Mouse (Mus musculus) kidney, embryonic 16.5 days (tissue): ENCODE data around the gene Rpl3l. TPM values are rescaled to one million over a fixed set of nuclear protein-coding genes. Genes with fewer than 3 reads are reported as not detected.

Experiments used
- ATAC-seq: fragments of 200-750 bp; cut with Nextera tagmentation; 2 replicates; pipeline ENCODE4 v1.8.0; 2017; ENCODE audit warnings: moderate TSS enrichment; ENCODE audit not compliant: low FRiP score, low TSS enrichment
- H3K27ac ChIP-seq: fragments of 300-500 bp; sonication (generic); 2 replicates; pipeline ENCODE4 v1.5.1; 2014; ENCODE audit warnings: low read length
- H3K27me3 ChIP-seq: fragments of 300-500 bp; sonication (generic); 2 replicates; pipeline ENCODE4 v1.6.1; 2014; ENCODE audit warnings: low read length, control low read depth, mixed read lengths; ENCODE audit not compliant: insufficient read depth
- H3K36me3 ChIP-seq: fragments of 300-500 bp; sonication (generic); 2 replicates; pipeline ENCODE4 v1.6.1; 2014; ENCODE audit warnings: low read length, control low read depth, mixed read lengths; ENCODE audit not compliant: insufficient read depth
- H3K4me1 ChIP-seq: fragments of 300-500 bp; sonication (generic); 2 replicates; pipeline ENCODE4 v1.6.1; 2014; ENCODE audit warnings: low read length, control low read depth, mixed read lengths; ENCODE audit not compliant: insufficient read depth
- H3K4me2 ChIP-seq: fragments of 300-500 bp; sonication (generic); replicated peaks from 2 replicates; pipeline ENCODE4 v1.6.1; 2014; ENCODE audit warnings: low read depth, low read length
- H3K4me3 ChIP-seq: fragments of 300-500 bp; sonication (generic); 2 replicates; pipeline ENCODE4 v1.5.1; 2014; ENCODE audit warnings: mild to moderate bottlenecking, low read length
- H3K9ac ChIP-seq: fragments of 300-500 bp; sonication (generic); replicated peaks from 2 replicates; pipeline ENCODE4 v1.6.1; 2014; ENCODE audit warnings: low read length
- H3K9me3 ChIP-seq: fragments of 300-500 bp; sonication (generic); 2 replicates; pipeline ENCODE4 v1.6.1; 2016; ENCODE audit warnings: low read length, control low read depth
- WGBS: fragments of 180-500 bp; shearing (Covaris S2); extraction: QIAGEN DNeasy Blood & Tissue Kit; methylation state at CpG from one replicate; pipeline ENCODE4 v1.1.7; 2014; 5-methylcytosine and 5-hydroxymethylcytosine counted together
- polyA plus RNA-seq: library from polyadenylated mRNA; unstranded; fragments of >200 nt; fragmentation: Nextera tagmentation; extraction: Ambion mirVana; gene quantifications from 2 replicates; pipeline ENCODE4 v1.2.1, GENCODE M21; 2015

The Rpl3l gene
- polyA plus RNA-seq, 1 experiment from 2014 or later: 0.15 TPM

- Histone ChIP-seq H3K27me3 (no peaks in the 10 kb centered on the region), H3K4me1 (peaks cover 25% of the 10 kb centered on the region), H3K27ac (no peak overlapping the region), H3K9me3 (no peaks in the 10 kb centered on the region), H3K36me3 (peaks cover 16% of the 10 kb centered on the region), H3K9ac (no peak overlapping the region), H3K4me3 (no peak overlapping the region), H3K4me2 (no peak overlapping the region)
- WGBS: 70% methylated on average over 3 of the region's 3 CpGs
- ATAC-seq: no peak
Observed at GRCm38 (mm10) chr17:24725637-24726390, 1.8 kb upstream of the Rpl3l start.

- Histone ChIP-seq H3K27ac (no peak overlapping the region), H3K4me3 (no peak overlapping the region), H3K4me1 (peaks cover 3% of the 10 kb centered on the region), H3K27me3 (no peaks in the 10 kb centered on the region), H3K9me3 (no peaks in the 10 kb centered on the region), H3K4me2 (no peak overlapping the region), H3K36me3 (no peaks in the 10 kb centered on the region), H3K9ac (no peak overlapping the region)
- WGBS: 75% methylated on average over 17 of the region's 17 CpGs
- ATAC-seq: no peak
Observed at GRCm38 (mm10) chr17:24728184-24728583, 564 bp downstream of the Rpl3l start.

- Histone ChIP-seq H3K9ac (no peak overlapping the region), H3K9me3 (no peaks in the 10 kb centered on the region), H3K27me3 (no peaks in the 10 kb centered on the region), H3K4me1 (no peaks in the 10 kb centered on the region), H3K4me3 (no peak overlapping the region), H3K36me3 (no peaks in the 10 kb centered on the region), H3K27ac (no peak overlapping the region), H3K4me2 (no peak overlapping the region)
- WGBS: 71% methylated on average over 6 of the region's 6 CpGs
- no peak for ATAC-seq
Observed at GRCm38 (mm10) chr17:24729067-24729466, 1.4 kb downstream of the Rpl3l start.

GRCm38 (mm10) chr17:24730787-24731186 lies 3.2 kb downstream of the Rpl3l start:
- no peak overlapping the region for H3K4me2 ChIP-seq
- WGBS: 82% methylated on average over 14 of the region's 14 CpGs
- H3K4me1 ChIP-seq: peaks cover 3% of the 10 kb centered on the region
- no peaks in the 10 kb centered on the region for H3K27me3 ChIP-seq
- no peak overlapping the region for H3K4me3 ChIP-seq
- no peak for ATAC-seq
- H3K36me3 ChIP-seq: no peaks in the 10 kb centered on the region
- H3K9me3 ChIP-seq: no peaks in the 10 kb centered on the region
- no peak overlapping the region for H3K9ac ChIP-seq
- no peak overlapping the region for H3K27ac ChIP-seq

GRCm38 (mm10) chr17:24732233-24732935 lies 4.8 kb downstream of the Rpl3l start:
- Histone ChIP-seq H3K9me3 (no peaks in the 10 kb centered on the region), H3K4me2 (no peak overlapping the region), H3K4me1 (peaks cover 12% of the 10 kb centered on the region), H3K36me3 (no peaks in the 10 kb centered on the region), H3K9ac (no peak overlapping the region), H3K27me3 (no peaks in the 10 kb centered on the region), H3K4me3 (no peak overlapping the region), H3K27ac (no peak overlapping the region)
- WGBS: 76% methylated on average over 12 of the region's 12 CpGs
- no peak for ATAC-seq

- Histone ChIP-seq H3K27me3 (no peaks in the 10 kb centered on the region), H3K9ac (no peak overlapping the region), H3K36me3 (no peaks in the 10 kb centered on the region), H3K27ac (no peak overlapping the region), H3K4me3 (no peak overlapping the region), H3K4me2 (no peak overlapping the region), H3K4me1 (peaks cover 20% of the 10 kb centered on the region), H3K9me3 (no peaks in the 10 kb centered on the region)
- WGBS: 91% methylated on average over 21 of the region's 21 CpGs
- ATAC-seq: no peak
Observed at GRCm38 (mm10) chr17:24733434-24734050, 5.9 kb downstream of the Rpl3l start.

GRCm38 (mm10) chr17:24734513-24734912 lies 6.9 kb downstream of the Rpl3l start:
- no peaks in the 10 kb centered on the region for H3K27me3 ChIP-seq
- H3K9ac ChIP-seq: no peak overlapping the region
- no peaks in the 10 kb centered on the region for H3K9me3 ChIP-seq
- no peak for ATAC-seq
- H3K4me2 ChIP-seq: no peak overlapping the region
- H3K4me3 ChIP-seq: no peak overlapping the region
- 88% methylated on average over 1 of the region's 1 CpGs for WGBS
- peaks cover 20% of the 10 kb centered on the region for H3K4me1 ChIP-seq
- no peak overlapping the region for H3K27ac ChIP-seq
- no peaks in the 10 kb centered on the region for H3K36me3 ChIP-seq

- Histone ChIP-seq H3K27me3 (no peaks in the 10 kb centered on the region), H3K27ac (no peak overlapping the region), H3K4me2 (peak overlapping the region; percentile 90), H3K4me3 (no peak overlapping the region), H3K9me3 (no peaks in the 10 kb centered on the region), H3K9ac (no peak overlapping the region), H3K4me1 (peaks cover 20% of the 10 kb centered on the region), H3K36me3 (0 out of 2 replicates have a peak, but pooled peaks cover 3% of the 10 kb centered on the region)
- 90% methylated on average over 7 of the region's 7 CpGs for WGBS
- no peak for ATAC-seq
Observed at GRCm38 (mm10) chr17:24735446-24735845, 7.8 kb downstream of the Rpl3l start.

- H3K36me3 ChIP-seq: 0 out of 2 replicates have a peak, but pooled peaks cover 3% of the 10 kb centered on the region
- peak within 1 kb of the TSS; percentile 87 for H3K27ac ChIP-seq
- H3K9ac ChIP-seq: peak within 1 kb of the TSS; percentile 89
- no peaks in the 10 kb centered on the region for H3K9me3 ChIP-seq
- H3K4me2 ChIP-seq: peak within 1 kb of the TSS; percentile 90
- peaks cover 20% of the 10 kb centered on the region for H3K4me1 ChIP-seq
- peak within 1 kb of the TSS; percentile 71 for H3K4me3 ChIP-seq
- WGBS: under 1% methylated on average over 29 of the region's 29 CpGs
- ATAC-seq: peak; percentile 96
- H3K27me3 ChIP-seq: no peaks in the 10 kb centered on the region
Observed at GRCm38 (mm10) chr17:24736330-24737051, 8.9 kb downstream of the Rpl3l start, which contains the start of gene Msrb1. TSS of gene Msrb1 (plus strand) at chr17:24736642.
